Mouse (Mus musculus) forelimb bud, embryonic 11.5 days (tissue): ENCODE data around the gene Sec14l1.

Source experiments
- DNase-seq: peaks from one replicate; pipeline ENCODE4 v3.0.0-alpha.2; 2012; ENCODE audit warnings: low read depth, low spot score

Sec14l1 gene

DNA sequence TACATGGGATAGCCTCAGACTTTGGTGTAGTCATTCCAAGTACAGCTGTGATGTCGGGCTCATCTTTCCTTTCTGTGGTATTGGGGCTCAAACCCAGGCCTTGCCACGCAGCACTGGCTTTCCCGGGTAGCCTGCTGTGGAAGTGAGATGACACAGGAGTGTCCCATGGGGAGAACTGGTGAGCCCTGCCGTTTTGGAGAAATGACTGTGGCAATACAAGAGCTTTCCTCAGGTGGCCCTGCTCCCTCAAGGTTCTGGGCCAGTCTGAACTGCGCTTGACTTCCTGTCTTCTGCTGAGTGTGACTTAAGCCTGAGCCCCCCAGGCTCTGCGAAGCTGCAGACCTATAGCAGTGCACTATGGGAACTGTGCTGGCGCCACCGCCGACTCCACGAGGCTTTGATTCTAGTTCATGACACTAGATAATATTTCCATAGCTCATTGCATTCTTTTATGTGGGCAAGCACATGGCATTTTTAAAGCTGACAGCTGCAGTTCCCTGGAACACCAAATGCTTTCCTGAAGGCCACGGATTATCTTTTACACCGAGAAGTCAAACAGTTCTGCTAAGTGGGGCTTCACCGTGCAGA, 12.4 kb downstream of the Sec14l1 start:
- DNase-seq: no peak

DNA sequence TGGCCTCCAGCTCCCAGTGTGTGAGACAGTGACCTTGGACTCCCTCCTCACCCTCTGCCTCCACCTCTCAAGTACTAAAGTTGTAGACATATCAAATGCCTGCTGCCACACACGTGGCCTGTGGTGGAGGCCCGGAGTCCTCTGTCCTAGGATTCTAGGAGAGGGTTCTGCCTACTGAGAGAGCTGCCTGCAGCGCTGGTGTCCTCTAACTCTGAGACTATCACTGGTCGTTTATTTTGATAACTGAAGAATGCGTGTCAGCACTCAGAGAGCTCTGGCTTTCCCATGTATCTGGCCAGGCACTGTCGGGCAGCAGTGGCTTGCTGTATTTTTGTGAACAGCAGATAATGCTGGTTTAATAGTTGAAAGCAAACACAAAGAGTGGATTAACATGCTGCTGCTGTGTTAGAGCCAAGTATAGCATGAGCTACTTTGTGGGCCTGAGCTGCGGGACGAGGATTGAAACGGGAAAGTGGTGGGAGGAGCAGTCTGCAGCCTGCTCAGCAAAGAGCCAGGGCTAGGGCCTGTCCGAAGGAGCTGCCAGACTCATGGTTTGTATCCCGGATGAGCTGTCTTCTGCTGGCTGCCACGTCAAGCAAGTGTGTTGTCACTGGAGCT, 13.1 kb downstream of the Sec14l1 start:
- no peak for DNase-seq

DNA sequence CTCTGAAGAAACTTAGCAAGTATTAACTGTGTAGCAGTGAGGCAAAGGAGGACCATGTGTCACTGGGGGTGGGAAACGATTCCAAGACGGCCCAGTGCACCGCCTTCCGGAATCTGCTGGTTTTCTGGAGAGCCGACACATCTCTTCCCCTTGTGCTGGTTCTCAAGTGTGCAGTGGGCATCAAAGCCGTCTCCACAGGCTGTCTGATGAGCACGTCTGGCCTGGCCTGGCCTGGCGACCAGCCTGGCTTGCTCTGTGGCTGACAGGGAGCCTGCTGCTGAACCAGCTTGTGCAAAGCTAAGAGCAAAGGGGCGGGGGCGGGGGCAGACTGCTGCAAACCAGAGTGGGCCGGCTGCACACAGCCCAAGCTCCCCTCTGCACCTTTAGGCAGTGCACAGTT, 14.5 kb downstream of the Sec14l1 start:
- DNase-seq: no peak

DNA sequence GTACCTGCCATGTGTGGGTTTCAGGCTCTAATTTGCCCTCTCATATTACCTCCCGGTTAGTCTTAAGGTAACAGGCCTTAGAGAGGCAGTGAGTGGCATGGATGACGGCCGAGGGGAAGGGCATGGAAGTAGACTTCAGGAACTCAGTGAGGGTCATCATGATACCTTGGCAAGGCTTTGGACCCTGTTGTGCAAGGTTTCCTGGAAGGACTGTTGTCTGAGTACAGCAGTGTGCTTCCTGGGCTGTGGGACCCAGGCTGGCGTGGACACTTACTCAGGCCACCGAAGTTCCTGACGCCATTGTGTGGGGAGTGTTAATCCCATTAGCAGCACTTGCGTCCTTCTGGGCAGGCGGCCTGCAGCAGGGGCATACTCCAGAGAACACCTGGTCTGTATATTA, 15.1 kb downstream of the Sec14l1 start:
- DNase-seq: no peak

DNA sequence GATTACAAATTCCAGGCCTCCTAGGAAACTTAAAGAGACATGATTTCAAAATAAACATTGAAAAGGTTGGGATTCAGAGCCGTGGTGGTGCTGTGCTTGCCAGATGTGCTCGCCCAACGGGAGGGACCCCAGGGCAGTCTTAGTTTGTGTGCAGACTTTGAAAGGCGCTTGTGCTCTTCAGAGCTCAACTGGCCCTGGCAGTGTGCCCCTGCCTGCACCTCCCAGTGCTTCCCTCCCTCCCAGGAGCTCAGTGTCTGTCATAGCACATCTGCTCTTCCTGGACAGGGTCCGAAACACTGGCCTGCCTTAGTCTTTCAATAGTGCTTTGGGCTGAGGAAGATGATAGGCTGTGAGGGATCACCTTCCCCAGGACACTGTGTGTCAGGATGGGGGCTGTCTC, 15.9 kb downstream of the Sec14l1 start:
- no peak for DNase-seq

DNA sequence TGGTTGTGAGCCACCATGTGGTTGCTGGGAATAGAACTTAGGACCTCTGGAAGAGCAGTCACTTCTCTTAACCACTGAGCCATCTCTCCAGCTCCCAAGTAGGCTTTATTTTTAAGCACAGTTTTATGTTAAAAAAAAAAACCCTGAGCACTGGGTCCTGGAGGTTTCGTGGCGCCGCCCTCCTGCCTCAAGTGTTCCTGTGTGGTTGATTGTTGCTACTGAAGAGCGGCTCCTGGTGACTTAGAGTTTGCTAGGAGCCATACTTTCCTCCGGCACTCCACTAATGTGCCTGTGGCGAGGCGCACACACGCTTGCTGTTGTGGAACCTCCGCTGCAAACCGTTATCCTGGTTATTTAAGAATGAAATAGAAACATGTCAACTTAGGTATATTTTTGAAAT, 16.5 kb downstream of the Sec14l1 start:
- DNase-seq: no peak

DNA sequence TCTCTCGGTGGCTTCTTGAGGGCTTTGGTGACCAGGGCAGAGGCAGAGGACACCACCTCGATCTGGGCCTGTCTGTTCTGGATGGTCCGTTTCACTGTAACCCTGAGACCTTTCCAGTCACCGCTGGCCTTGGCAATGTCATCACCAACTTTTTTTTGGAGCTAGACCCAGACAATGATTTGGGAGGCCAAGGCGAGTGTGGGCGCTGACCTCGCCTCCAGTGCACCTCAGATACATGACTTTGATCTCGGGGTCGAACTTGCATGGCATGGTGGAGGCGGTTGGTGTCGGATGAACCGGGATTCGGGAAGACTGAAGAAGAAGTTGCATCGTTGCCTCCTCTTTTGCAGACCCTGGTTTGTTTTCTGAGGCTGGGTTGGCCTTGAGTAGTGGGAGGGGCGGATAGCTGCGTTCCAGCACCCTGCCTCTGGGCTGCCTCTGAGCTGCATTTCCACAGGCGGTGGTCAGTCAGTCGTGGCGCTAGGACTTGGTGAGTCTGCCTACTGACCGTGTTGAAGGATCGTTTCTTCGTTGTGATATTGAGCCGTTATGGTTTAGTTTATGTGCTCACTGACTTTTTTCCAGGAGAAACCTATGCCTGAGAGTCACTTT, 19.9 kb downstream of the Sec14l1 start:
- no peak for DNase-seq

DNA sequence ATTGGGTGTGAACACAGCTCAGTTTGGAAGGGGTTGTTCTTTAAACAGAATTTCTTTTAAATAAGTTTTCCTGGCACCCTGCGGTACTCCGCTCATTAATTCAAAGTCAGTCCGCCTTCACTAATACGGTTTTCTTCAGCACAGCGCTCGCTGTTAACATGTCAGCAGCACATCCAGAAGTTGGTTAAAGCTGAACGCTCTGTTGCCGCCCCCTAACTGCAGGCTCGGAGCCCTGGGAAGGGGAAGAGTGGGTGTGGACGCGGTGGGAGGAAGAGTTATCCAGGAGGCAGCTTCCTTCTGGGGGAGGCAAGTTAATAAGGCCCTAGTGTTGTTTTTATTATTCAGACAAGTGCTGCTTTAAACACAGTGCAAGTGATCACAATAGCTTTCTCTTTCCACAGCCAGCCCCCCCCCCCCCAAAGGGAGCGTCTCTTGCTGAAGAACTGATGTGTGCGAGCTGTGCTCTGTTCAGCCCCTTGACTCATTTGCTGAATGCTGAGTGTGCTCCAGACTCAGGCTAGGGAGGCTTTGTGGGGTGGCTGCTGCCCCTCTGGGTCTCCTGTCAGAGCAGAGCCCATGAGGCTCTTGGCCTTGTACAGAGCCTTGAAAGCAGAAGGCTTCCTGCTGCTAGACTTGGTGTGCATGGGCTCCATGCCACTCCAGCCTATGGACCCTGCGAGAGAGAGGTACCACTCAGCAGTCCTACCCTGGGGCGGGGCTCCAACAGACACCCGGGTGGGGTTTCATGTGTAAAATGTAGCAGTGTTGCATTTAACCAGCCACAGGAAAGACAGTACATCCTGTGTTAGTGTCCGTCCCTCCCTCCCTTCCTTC, 20.7 kb downstream of the Sec14l1 start:
- DNase-seq: no peak

DNA sequence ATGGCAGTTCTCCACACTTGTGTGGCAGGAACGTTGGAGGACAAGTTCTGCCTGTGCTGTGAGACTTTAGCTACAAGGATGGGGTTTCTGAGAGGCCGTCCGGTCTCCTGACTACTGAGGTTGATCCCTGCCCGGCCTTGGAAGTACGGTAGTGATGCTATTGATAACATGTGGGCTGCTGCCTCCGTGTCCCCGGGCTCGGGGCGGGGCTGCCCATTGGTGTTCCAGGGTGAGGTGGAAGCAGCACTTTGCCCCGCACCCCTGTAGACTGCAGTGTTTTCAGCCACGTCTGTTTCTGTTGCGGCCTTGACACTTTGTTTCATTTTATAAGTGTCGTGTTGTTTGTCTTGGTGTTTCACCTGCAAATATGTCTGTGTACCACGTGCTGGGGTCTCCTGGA, 21.9 kb downstream of the Sec14l1 start:
- DNase-seq: no peak

DNA sequence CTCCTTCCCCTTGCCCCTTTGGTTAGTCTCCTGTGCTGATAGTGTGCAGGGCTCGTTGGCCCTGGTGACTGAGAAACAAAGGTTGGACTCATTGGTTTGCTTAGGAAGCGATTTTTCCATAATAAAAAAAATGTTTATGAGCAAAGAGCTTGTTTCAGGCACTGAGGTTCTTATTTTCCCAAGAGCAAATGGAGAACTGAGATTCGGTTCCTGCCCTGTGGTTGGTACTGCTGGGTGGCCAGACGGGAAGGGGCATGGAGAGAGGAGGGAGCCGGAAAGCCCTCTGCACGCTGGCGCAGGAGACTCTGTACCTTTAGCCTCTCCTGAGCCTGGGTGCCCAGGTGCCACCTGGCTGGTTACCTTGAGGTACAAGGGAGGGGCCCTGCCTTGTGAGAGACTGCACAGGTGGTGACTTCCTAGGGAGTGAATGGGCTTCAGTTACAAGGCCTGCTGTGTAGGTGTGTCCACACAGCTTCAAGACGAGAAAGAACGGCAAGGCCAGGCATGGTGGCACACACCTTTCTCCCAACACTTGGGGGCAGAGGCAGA, 23.3 kb downstream of the Sec14l1 start:
- DNase-seq: no peak

DNA sequence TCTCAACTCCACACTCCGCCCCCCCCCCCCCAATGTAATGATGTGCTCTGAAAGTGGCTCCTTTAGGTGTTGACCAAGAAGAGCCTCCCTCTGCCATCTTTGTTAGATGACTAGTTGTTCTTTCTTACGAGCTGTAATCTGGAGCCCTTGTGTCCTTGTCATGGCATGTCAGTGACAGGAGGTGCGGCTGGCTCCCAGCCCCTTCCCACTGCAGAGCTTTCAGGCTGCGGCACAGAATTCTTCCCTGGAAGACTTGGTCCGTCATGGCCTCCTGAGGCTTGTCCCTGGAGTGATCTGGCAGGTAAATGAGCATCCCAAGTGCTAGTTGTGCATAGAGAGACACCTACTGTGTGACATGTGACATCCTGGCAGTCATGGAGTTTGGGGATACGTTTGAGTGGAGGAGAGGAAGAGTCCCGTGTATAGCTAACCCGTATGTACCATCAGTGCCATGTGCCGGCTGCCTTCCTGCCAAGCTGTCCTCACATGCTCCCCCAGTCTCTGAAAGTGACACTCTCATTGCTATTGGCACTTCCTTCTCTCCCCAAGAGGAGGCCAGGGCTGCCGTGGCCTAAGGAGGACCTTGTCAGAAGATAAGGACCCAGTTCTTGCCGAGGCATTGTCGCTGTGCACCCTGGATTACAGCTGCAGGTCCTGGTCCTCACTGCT, 24.0 kb downstream of the Sec14l1 start:
- DNase-seq: no peak

DNA sequence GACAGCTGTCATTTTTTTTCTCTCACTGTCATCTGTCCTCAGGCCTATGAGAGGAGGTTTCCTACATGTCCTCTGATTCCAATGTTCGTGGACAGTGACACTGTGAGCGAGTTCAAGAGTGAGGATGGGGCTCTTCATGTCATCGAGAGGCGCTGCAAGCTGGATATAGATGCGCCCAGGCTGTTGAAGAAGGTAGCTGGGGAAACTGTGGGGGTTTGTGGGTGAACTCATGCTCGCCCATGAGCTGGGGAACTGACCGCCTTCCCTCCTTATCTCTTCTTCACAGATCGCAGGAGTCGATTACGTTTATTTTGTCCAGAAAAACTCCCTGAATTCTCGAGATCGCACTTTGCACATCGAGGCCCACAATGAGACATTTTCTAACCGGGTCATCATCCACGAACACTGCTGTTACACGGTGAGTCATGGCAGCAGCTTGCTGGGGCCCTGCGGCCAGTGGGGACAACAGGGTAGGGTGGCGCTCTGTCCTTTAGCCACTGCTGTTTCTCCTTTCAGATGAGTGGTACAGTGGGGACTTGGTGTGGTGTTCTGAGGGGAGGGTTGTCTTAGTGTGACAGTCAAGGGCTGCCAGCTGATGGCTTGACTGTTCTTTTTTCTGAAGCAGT, 26.5 kb downstream of the Sec14l1 start:
- DNase-seq: no peak

DNA sequence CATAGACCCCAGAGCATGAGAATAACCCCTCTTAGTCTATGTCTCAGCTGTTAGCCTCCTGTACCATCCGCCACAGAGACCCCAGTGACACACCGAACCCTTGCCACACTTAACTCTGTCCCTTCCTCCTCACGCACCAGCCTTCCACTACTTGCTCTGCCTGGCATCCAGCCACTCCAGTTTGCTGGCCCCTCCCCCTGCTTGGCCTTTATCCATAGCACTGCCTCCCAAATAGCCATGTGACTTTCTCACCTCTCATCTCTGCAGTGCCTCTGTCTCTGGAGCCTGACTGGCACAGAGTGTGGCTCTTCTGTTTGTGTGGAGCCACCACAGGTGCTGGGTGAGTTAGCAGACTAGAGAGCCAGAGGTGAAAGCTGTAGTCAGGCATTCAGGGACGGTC, 27.5 kb downstream of the Sec14l1 start:
- no peak for DNase-seq

DNA sequence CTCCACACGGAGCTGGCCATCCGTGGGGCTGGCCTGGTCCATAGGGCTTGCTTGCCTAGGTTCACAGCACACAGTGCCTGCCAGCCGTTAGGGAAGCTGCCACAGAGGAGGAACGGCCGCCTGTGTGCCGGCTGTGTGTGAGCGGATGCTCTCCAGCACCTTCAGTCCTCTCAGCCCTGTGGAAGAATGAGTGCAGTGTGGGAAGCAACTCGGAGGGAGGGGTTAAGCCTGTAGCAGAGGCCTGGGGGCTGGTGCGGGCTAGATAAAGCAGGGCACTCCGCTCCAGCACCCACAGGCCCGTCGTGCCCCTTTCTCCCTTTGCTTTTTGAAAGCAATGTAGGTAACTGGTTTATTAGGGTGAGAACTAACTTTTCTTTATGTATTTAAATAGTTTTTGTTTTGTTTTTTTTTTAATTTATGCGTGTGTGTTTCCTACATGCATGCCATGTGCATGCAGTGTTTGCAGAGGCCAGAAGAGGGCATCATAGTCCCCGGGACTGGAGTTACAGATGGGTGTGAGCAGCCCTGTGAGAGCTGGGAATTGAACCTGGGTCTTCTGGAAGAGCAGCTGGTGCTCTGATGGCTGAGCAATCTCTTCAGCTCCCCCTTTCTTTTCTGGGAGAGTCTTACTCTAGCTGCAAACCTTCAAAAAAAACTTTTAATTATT, 30.6 kb downstream of the Sec14l1 start:
- no peak for DNase-seq

DNA sequence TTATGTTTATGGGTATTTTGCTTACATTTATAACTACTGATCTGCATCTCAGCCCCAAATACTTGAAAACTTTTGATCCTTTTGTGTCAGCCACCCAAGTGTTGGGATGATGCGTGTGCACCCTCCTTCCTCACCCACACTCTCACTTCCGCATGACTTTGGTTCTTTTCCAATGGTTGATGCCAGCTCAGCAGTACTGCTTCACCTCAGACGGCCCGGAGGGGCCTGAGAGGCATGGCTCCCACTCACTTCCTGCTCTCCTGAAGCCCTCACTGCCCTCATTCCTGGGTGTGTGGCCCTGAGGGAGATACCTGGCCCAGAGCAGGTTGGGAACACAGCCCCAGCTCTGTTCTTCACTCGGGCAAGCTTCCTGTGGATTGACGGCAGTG, 31.1 kb downstream of the Sec14l1 start:
- DNase-seq: no peak

DNA sequence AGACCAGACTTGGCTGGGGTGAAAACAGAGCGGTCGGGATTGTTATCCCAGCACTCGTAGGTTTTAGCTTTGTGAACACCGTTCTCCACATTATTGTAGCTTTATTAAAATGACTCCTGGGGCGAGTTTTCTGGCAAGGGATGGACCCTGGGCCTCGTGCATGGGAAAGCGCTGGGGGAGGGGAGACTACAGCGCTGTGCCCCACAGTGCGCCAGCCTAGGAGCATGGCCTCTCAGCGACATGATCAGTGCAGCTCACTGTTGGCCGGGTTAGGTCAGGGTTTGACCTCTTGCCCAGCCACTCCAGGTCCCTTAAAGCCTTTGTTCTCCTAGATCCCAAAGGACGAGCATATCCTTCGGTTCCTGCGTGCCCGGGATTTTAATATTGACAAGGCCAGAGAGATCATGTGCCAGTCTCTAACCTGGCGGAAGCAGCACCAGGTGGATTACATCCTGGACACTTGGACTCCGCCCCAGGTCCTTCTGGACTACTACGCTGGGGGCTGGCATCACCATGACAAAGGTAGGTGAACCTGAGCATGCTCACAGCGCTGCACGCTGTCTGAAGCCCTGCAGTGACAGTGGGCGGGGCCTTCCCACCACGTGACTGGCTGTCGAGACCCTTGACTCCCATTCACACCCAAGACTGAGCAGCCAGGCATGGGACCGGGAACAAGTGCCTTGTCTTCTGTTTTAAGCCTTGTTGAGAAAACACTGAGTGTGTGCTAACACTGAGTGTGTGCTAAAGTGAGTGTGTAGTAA, 32.0 kb downstream of the Sec14l1 start:
- no peak for DNase-seq

DNA sequence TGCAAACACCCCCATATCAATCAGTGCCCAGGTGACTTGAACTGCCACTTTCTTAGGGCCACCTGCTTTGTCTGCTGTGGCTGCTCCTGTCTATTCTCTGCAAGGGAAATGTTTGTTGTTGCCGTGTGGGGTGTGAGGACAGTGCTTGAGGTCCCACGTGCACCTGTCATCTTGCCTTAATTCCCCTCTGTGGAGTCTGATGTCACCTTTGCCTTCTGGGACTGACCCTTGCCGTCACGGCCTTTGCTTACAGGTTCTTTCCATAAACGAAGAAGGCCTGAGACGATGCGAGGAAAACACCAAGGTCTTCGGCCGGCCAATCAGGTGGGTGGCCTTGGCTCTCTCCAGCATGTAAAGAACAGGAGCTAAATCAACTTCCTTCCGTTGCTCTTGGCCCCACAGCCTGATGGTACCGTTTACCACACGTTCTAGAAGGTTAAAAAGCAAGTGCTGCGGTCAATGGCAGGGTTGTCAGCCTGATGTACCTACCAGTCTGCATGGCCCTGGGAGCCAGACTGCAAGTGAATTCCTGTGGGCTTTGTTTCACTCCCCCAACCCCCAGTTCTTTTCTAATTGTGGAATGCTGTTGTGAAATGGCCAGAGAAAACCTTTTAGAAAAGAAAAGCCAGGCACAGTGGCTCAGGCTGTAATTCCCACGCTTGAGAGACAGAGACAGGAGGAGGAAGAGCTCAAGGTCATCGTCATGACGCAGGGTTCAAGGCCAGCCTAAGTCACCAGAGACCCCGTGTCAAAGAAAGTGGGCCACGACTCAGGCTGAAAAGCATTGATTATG, 34.1 kb downstream of the Sec14l1 start:
- DNase-seq: no peak

DNA sequence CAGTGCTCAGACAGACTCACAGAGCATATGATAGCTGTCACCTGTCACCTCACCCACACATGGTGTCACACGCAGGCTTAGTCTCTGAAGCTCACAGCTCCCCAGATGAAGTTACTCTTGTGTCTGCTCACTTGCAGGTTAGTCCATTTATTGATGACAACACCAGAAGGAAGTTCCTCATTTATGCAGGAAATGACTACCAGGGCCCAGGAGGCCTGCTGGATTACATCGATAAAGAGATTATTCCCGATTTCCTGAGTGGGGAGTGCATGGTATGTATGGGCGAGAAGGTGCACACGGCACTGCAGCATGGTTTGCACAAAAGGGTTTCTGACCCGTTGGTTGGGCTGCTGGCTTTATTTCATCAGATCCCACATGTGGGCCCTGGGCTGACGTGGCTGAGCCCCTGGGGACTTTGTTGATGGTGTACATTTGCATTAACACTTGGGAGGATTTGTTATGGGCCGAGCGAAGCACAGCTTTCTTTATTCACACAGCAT, 35.5 kb downstream of the Sec14l1 start:
- no peak for DNase-seq

DNA sequence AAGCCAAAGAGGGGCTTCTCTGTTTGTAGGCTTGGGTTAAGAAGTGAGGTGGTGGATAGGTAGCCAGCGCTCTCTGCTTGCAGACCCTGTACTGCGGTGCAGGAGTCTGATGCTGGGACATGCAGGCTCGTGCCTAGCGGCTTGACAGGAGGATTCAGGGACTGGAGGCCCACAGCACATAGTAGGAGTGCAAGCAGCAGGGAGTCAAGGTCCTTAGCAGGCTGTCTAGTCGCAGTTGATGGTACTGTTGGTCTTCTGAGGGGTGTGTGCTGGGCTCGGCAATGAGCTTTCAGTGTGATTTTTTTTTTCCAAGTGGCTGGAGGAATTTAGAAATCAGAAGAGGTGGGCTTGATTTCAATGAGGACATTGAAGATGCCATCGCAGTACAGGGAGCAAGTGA, 36.5 kb downstream of the Sec14l1 start:
- no peak for DNase-seq
